Mouse (Mus musculus) small intestine, adult 2 months (tissue): ENCODE measurements around the gene Pts. TPM values are rescaled to one million over a fixed set of nuclear protein-coding genes. Genes with fewer than 3 reads are reported as not detected.

Experiments used
- H3K27ac ChIP-seq: fragments of 200-500 bp; 2 replicates; pipeline ENCODE4 v1.5.1; 2012; ENCODE audit warnings: low read depth, low read length, control low read depth, inconsistent platforms; ENCODE audit not compliant: insufficient read depth
- H3K27me3 ChIP-seq: fragments of 200-500 bp; 2 replicates; pipeline ENCODE4 v1.6.1; 2012; ENCODE audit warnings: mild to moderate bottlenecking, moderate library complexity, low read length, inconsistent platforms; ENCODE audit not compliant: control insufficient read depth, insufficient read depth
- H3K36me3 ChIP-seq: fragments of 200-500 bp; 2 replicates; pipeline ENCODE4 v1.6.1; 2012; ENCODE audit warnings: mild to moderate bottlenecking, low read length, control low read depth, inconsistent platforms; ENCODE audit not compliant: control insufficient read depth, insufficient read depth
- H3K4me1 ChIP-seq: fragments of 200-500 bp; 2 replicates; pipeline ENCODE4 v1.6.1; 2012; ENCODE audit warnings: low read length, inconsistent platforms, mixed read lengths; ENCODE audit not compliant: control insufficient read depth, insufficient read depth, insufficient read length
- H3K4me3 ChIP-seq: fragments of 200-500 bp; 2 replicates; pipeline ENCODE4 v1.5.1; 2012; ENCODE audit warnings: low read depth, mild to moderate bottlenecking, control low read depth, inconsistent platforms, low read length, moderate library complexity
- CTCF ChIP-seq: fragments of 200-500 bp; IDR thresholded peaks from 2 replicates; pipeline ENCODE4 v1.5.1; 2012; ENCODE audit warnings: low read depth, mild to moderate bottlenecking, control low read depth, inconsistent platforms, low read length, moderate library complexity, mixed read lengths; ENCODE audit not compliant: insufficient replicate concordance, insufficient read length; ENCODE audit errors: extremely low read depth
- POLR2A ChIP-seq: fragments of 200-500 bp; IDR thresholded peaks from 2 replicates; pipeline ENCODE4 v1.6.1; 2012; ENCODE audit warnings: low read depth, mild to moderate bottlenecking, control low read depth, inconsistent platforms, low read length, moderate library complexity
- WGBS: fragments of 180-500 bp; shearing (Covaris S2); methylation state at CpG from one replicate; pipeline ENCODE4 v1.1.7; 2018; 5-methylcytosine and 5-hydroxymethylcytosine counted together
- polyA plus RNA-seq: library from polyadenylated mRNA; depleted of rRNA; stranded (reverse); fragments of >200 nt; gene quantifications from 2 replicates; pipeline ENCODE4 v1.2.3, GENCODE M21; 2012

The Pts gene
- polyA plus RNA-seq, 1 experiment = 14.9 TPM

DNA sequence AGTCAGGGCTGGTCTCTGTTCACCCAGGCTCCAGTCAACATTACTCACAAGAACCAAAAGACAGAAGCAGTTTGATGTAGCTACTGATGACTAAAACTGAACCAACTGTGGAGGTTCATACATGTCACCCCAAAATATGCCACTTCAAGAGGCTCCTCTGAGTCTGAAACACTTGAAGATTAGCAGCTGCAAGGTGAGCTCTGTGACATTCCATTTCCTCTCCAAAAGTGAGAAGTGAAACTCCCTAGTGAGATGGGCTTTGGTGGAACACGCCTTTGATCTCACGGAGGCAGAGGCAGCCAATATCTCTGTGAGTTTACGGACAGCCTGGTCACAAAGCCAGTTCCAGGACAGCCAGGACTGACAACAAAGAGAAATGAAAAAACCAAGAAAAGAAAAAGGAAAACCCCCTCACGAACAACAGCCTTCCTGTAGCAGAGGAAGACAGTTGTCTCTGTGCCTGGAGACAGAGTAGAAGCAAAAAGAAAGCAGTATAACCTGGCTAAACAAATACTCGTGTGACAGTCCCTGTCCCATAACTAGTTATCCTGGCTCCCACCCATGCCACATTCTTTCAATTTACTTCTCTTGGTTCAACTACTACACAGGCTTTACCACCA, 19.4 kb upstream of the Pts start:
- Histone ChIP-seq H3K4me3 (no peak overlapping the region), H3K27ac (no peak overlapping the region), H3K4me1 (peaks cover 9% of the 10 kb centered on the region; the same call in 1 of the 2 replicates), H3K27me3 (no peaks in the 10 kb centered on the region), H3K36me3 (peaks cover 17% of the 10 kb centered on the region)
- WGBS = 26% methylated on average over 5 of the region's 5 CpGs
- TF ChIP-seq CTCF (no peak), POLR2A (no peak)

DNA sequence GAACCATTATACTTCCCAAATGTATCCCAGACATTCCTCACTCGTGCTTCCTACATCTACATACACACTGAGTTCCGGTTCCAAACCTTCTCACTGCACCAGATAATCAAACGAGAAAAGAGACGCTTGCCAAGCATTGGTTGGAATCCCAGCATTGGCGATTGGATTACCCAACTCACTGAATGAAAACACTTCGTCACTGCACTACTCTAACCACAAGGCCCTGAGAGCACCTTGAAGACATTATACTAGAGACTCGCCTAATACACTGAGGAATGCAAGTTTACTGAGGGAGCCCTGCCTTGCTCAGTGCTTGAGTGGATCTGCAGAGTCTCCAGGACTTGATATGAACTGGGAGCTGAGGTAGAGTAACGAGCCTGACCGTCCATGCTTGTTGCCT, 13.9 kb upstream of the Pts start:
- Histone ChIP-seq H3K36me3 (peaks cover 22% of the 10 kb centered on the region), H3K4me3 (no peak overlapping the region), H3K27ac (no peak overlapping the region), H3K4me1 (peaks cover 2% of the 10 kb centered on the region; the same call in 1 of the 2 replicates), H3K27me3 (no peaks in the 10 kb centered on the region)
- WGBS = 88% methylated on average over 9 of the region's 9 CpGs
- TF ChIP-seq CTCF = no peak
- no peak for TF ChIP-seq POLR2A

DNA sequence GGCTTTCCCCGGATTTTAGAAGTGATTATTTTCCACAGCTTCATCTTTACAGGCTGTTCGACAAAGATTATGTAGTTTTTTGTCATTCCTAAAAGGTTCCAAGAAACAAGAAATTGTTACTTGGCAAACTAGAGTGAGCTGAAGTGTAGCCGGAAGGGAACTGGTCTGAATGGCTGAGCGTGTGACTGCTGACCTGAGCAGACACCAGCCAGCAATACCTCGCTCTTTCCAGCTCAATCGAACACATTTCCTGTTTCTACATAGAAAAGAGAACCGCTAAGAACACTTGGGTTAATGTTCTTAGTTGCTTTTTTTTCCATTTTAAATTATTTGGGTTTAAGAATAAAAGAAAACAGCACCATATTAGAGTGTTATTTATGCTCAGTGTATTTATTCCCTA, 11.6 kb upstream of the Pts start:
- peaks cover 18% of the 10 kb centered on the region for H3K36me3 ChIP-seq
- WGBS = 71% methylated on average over 7 of the region's 7 CpGs
- no peak for TF ChIP-seq CTCF
- TF ChIP-seq POLR2A = no peak
- H3K4me1 ChIP-seq = peaks cover 8% of the 10 kb centered on the region
- H3K27me3 ChIP-seq = no peaks in the 10 kb centered on the region
- no peak overlapping the region for H3K4me3 ChIP-seq
- H3K27ac ChIP-seq = no peak overlapping the region

DNA sequence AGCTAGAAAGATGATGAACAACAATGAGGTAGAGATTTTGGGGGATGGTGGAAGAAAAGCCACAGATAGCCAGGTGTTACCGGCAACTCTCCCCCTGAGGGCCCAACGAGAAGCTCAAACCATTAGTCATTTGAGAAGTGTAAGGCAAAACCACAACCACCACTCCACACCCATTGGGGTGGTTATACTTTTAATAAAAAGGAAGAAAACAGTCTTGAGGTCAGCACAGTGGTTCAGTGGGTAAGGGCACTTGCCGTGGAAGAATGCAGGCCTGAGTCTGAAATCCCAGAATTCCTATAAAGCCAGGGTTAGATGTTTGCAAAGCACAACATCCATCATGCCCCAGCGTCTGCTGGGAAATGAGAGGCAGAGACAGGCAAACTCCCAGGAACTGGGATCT, 8.8 kb upstream of the Pts start:
- 77% methylated on average over 4 of the region's 4 CpGs for WGBS
- H3K27me3 ChIP-seq = no peaks in the 10 kb centered on the region
- no peak overlapping the region for H3K27ac ChIP-seq
- peaks cover 17% of the 10 kb centered on the region for H3K36me3 ChIP-seq
- TF ChIP-seq CTCF = no peak
- no peak for TF ChIP-seq POLR2A
- H3K4me3 ChIP-seq = no peak overlapping the region
- H3K4me1 ChIP-seq = peaks cover 14% of the 10 kb centered on the region

DNA sequence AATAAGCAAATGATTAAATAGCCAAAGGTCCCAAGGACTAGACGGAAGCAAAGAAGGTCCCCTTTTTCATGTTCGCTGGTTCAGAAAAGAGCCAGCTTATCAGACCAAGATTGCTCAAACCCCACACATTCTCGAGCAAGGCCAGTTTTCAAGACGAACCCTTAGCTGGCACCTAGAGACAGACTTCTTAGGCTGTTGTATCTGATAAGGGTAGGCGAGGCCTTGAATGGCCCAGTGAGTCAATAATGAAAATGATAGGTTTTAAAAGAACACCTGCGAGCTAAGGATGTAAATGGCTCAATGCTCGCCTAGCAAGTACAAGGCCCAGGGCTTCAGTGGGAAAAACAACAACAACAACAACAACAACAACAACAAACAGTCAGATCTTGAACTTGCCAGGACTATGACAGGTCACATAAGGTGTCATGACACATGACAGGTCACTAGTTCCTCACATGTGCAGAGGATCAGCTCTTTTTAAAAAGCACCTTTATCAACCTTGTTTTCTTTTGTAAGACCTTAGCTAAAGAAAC, 8.1 kb upstream of the Pts start:
- no peak overlapping the region for H3K4me3 ChIP-seq
- H3K27ac ChIP-seq = peak overlapping the region; percentile 55; the same call in 1 of the 2 replicates
- WGBS = 22% methylated on average over 7 of the region's 7 CpGs
- H3K27me3 ChIP-seq = no peaks in the 10 kb centered on the region
- TF ChIP-seq CTCF (no peak), POLR2A (no peak)
- peaks cover 14% of the 10 kb centered on the region for H3K4me1 ChIP-seq
- peaks cover 15% of the 10 kb centered on the region for H3K36me3 ChIP-seq

DNA sequence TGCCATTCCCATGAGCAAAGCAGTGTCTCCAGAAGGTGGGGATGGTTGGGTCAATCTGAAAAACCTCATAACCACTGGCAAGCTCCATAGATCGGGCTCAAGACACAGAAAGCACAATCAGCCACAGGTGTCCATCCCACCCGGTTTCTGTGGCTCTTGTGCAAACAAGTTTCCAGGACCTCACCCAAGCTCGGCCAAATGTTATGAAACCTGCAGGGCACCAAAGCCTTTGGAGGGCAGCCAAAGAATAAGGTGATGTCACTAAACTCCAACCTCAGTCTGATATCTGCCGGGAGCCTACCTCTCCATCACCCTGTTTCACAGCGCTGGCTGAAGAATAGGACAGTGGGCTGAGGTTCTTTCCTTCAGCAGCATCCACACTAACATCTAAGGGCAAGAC, 7.4 kb upstream of the Pts start:
- H3K27me3 ChIP-seq = no peaks in the 10 kb centered on the region
- H3K4me3 ChIP-seq = no peak overlapping the region
- peaks cover 14% of the 10 kb centered on the region for H3K4me1 ChIP-seq
- TF ChIP-seq CTCF = no peak
- no peak for TF ChIP-seq POLR2A
- H3K27ac ChIP-seq = peak overlapping the region; percentile 30; the same call in 1 of the 2 replicates
- WGBS = 22% methylated on average over 5 of the region's 5 CpGs
- peaks cover 14% of the 10 kb centered on the region for H3K36me3 ChIP-seq

DNA sequence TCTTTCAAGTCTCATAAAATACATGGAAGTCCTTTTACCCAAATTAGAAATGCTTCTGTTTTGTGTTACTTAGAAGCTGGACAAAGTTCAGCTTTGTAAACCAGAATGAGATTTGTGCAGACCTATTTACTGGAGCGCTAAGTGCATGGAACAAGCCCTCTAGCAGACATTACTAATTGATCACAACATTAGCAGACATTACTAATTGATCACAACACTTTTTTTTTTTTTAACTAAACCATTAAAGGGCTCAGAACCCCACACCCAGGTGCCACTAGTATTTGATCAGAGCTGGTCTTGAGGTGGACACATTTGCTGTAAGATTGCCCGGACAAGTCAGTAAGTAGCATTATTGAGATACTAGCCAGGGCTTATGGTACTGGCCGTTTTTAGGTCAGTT, 5.3 kb upstream of the Pts start:
- no peak for TF ChIP-seq POLR2A
- TF ChIP-seq CTCF = no peak
- peaks cover 8% of the 10 kb centered on the region for H3K36me3 ChIP-seq
- no peak overlapping the region for H3K4me3 ChIP-seq
- peaks cover 14% of the 10 kb centered on the region for H3K4me1 ChIP-seq
- 40% methylated on average over 3 of the region's 3 CpGs for WGBS
- H3K27ac ChIP-seq = peak overlapping the region; percentile 80
- H3K27me3 ChIP-seq = no peaks in the 10 kb centered on the region
